Mouse (Mus musculus): ENCODE data around the gene Alg2. TPM values are rescaled to one million over a fixed set of nuclear protein-coding genes. Genes with fewer than 3 reads are reported as not detected.

Alg2 gene
- polyA plus RNA-seq, 1 experiment from 2014 or later = 29.3 TPM

Other genes starting within 250 kb of the Alg2 start
- gene Tgfbr1, start 121.1 kb downstream of the Alg2 start, polyA plus RNA-seq (2015; fragmentation: Nextera tagmentation; extraction: Ambion mirVana) = 25.7 and 26.6 TPM in 2 replicates
- 467 and 510 TPM in 2 replicates for gene Sec61b, start 325 bp upstream of the Alg2 start, polyA plus RNA-seq (2015; fragmentation: Nextera tagmentation; extraction: Ambion mirVana)